Mouse (Mus musculus) MEL (cell line): Measurements from ENCODE around the gene Szt2.

ENCODE experiments used
- CTCF ChIP-seq, 3 experiments: IDR thresholded peaks in 2 of 3; conservative IDR thresholded peaks in 1 of 3; 2 replicates each; pipeline ENCODE4 v1.5.1; 2011 to 2012; ENCODE audit warnings: low read length in 3 of 3, low read depth in 2 of 3, mild to moderate bottlenecking in 2 of 3, improper control_type of control experiment in 1 of 3, inconsistent platforms in 1 of 3, mixed read lengths in 1 of 3, moderate library complexity in 1 of 3; ENCODE audit not compliant: control insufficient read depth in 1 of 3, insufficient read depth in 1 of 3, poor library complexity in 1 of 3, severe bottlenecking in 1 of 3
- E2F4 ChIP-seq: IDR thresholded peaks from 2 replicates; pipeline ENCODE4 v1.6.1; 2011; ENCODE audit warnings: low read depth, low read length, improper control_type of control experiment, borderline replicate concordance
- ELF1 ChIP-seq: IDR thresholded peaks from 2 replicates; pipeline ENCODE4 v1.6.1; 2014; ENCODE audit warnings: low read depth, mild to moderate bottlenecking, inconsistent platforms, low read length, improper control_type of control experiment, moderate library complexity
- MAX ChIP-seq: IDR thresholded peaks from 2 replicates; pipeline ENCODE4 v1.6.1; 2011; ENCODE audit warnings: low read length, improper control_type of control experiment
- MXI1 ChIP-seq: IDR thresholded peaks from 2 replicates; pipeline ENCODE4 v1.6.1; 2011; ENCODE audit warnings: mild to moderate bottlenecking, low read depth, low read length, improper control_type of control experiment
- MYB ChIP-seq: IDR thresholded peaks from 2 replicates; pipeline ENCODE4 v1.6.1; 2011; ENCODE audit warnings: mild to moderate bottlenecking, low read depth, low read length, improper control_type of control experiment
- POLR2A ChIP-seq, 2 experiments: IDR thresholded peaks; 2 replicates each; pipeline ENCODE4 v1.6.1; 2011 to 2012; ENCODE audit warnings: low read length in 2 of 2, mild to moderate bottlenecking in 2 of 2, control low read depth in 1 of 2, improper control_type of control experiment in 1 of 2, low read depth in 1 of 2, moderate library complexity in 1 of 2; ENCODE audit not compliant: control insufficient read depth in 1 of 2, insufficient read depth in 1 of 2, poor library complexity in 1 of 2
- TCF12 ChIP-seq: IDR thresholded peaks from 2 replicates; pipeline ENCODE4 v1.6.1; 2014; ENCODE audit warnings: low read depth, mild to moderate bottlenecking, inconsistent platforms, low read length, improper control_type of control experiment, moderate library complexity
- ZKSCAN1 ChIP-seq: IDR thresholded peaks from 2 replicates; pipeline ENCODE4 v1.6.1; 2012; ENCODE audit warnings: low read depth, mild to moderate bottlenecking, inconsistent platforms, low read length, improper control_type of control experiment, moderate library complexity
- ZMIZ1 ChIP-seq: IDR thresholded peaks from 2 replicates; pipeline ENCODE4 v1.6.1; 2012; ENCODE audit warnings: low read depth, mild to moderate bottlenecking, inconsistent platforms, low read length, improper control_type of control experiment, moderate library complexity

GRCm38 (mm10) chr4:118354289-118354688 lies 54.8 kb downstream of the Szt2 start:
- peak; percentile 91 for TF ChIP-seq TCF12
- no peak for TF ChIP-seq CTCF (IDR thresholded peaks at IDR 0.05 in 2 of 3, conservative IDR thresholded peaks at IDR 0.05 in 1 of 3; ENCODE audit: control insufficient read depth in 1 of 3, insufficient read depth in 1 of 3, low read depth in 2 of 3, low read length in 3 of 3, poor library complexity in 1 of 3, severe bottlenecking in 1 of 3)
- TF ChIP-seq E2F4 = no peak
- no peak for TF ChIP-seq ZKSCAN1
- 0 out of 2 replicates have a peak, but pooled peaks have one; percentile 50 for TF ChIP-seq MAX
- 0 out of 2 replicates have a peak, but pooled peaks have one; percentile 38 for TF ChIP-seq MYB
- TF ChIP-seq MXI1 = 0 out of 2 replicates have a peak, but pooled peaks have one; percentile 26
- no peak for TF ChIP-seq ELF1
- TF ChIP-seq POLR2A (IDR thresholded peaks at IDR 0.05; ENCODE audit: control insufficient read depth in 1 of 2, insufficient read depth in 1 of 2, low read depth in 1 of 2, low read length in 2 of 2, poor library complexity in 1 of 2) = no peak
- no peak for TF ChIP-seq ZMIZ1
